Mouse (Mus musculus): ENCODE data around the gene Heatr1.

DNA sequence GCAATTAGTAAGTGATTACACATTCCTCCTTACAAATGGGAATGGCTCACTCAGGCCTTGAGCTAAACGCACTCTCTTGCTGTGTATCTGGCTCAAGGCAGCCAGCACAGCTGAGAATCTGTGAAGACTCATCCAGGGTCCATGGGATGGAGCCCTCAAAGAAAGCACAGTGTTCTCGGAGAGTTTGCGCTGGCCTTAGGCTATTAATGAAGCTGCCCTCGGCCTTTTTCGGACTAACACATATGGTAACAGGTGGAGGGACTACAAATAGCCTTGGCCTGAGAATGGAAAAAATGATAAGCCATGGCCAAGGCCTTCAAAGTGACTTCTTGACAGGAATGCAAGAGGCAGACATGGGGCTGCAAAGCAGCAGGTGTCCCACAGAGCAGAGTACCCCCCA, 37.3 kb upstream of the Heatr1 start:
- TF ChIP-seq CTCF (conservative IDR thresholded peaks at IDR 0.05 in 1 of 2, IDR thresholded peaks at IDR 0.05 in 1 of 2; ENCODE audit: low read depth in 2 of 2, low read length in 2 of 2) (no peak), GABPA (IDR thresholded peaks at IDR 0.05; ENCODE audit: insufficient replicate concordance, low read depth, low read length) (no peak), MXI1 (IDR thresholded peaks at IDR 0.05; ENCODE audit: low read depth, low read length) (no peak), MEF2A (IDR thresholded peaks at IDR 0.05; ENCODE audit: borderline replicate concordance, low read depth, low read length) (no peak), KAT2A (IDR thresholded peaks at IDR 0.05; ENCODE audit: insufficient replicate concordance, low read length) (no peak), ZNF384 (IDR thresholded peaks at IDR 0.05; ENCODE audit: low read depth, low read length) (no peak), MAX (IDR thresholded peaks at IDR 0.05; ENCODE audit: low read length) (no peak), POLR2A (IDR thresholded peaks at IDR 0.05; ENCODE audit: low read depth, low read length) (no peak), ZKSCAN1 (IDR thresholded peaks at IDR 0.05; ENCODE audit: borderline replicate concordance, low read depth, low read length) (no peak), CHD1 (IDR thresholded peaks at IDR 0.05; ENCODE audit: low read depth, low read length) (no peak), EP300 (IDR thresholded peaks at IDR 0.05; ENCODE audit: low read length) (no peak), RCOR1 (conservative IDR thresholded peaks at IDR 0.05; ENCODE audit: low read depth, low read length) (no peak), NRF1 (IDR thresholded peaks at IDR 0.05; ENCODE audit: low read depth, low read length) (no peak), IRF4 (IDR thresholded peaks at IDR 0.05; ENCODE audit: low read depth, low read length) (no peak)

Measured in CH12.LX (cell line).